Mouse (Mus musculus): ENCODE data around the gene Mdga1. TPM values are rescaled to one million over a fixed set of nuclear protein-coding genes. Genes with fewer than 3 reads are reported as not detected.
A peak's percentile ranks its signal among the peaks of the same experiment; 100 is the strongest.

Mdga1 gene
- polyA plus RNA-seq, 1 experiment from 2014 or later: 1.7 TPM

- H3K4me1 ChIP-seq (replicated peaks; ENCODE audit: control insufficient read depth, insufficient read depth, low read length): peaks cover 23% of the 10 kb centered on the region
Observed at GRCm38 (mm10) chr17:29890451-29891110, 79.3 kb downstream of the Mdga1 start.

GRCm38 (mm10) chr17:29888981-29889980 lies 80.6 kb downstream of the Mdga1 start:
- Histone ChIP-seq H3K4me3 (ENCODE audit: low read depth, low read length) (peak overlapping the region; percentile 61), H3K9me3 (ENCODE audit: control insufficient read depth, low read length) (peaks cover 2% of the 10 kb centered on the region; the same call in 1 of the 2 replicates), H3K27ac (ENCODE audit: low read depth) (no peak overlapping the region), H3K4me2 (ENCODE audit: low read length) (peak overlapping the region; percentile 69), H3K36me3 (ENCODE audit: control insufficient read depth, insufficient read depth, low read length) (no peaks in the 10 kb centered on the region), H3K27me3 (replicated peaks; ENCODE audit: control insufficient read depth, insufficient read depth, low read length) (peaks cover 50% of the 10 kb centered on the region), H3K9ac (ENCODE audit: low read length) (0 out of 2 replicates have a peak overlapping the region, but pooled peaks have one; percentile 1), H3K4me1 (replicated peaks; ENCODE audit: control insufficient read depth, insufficient read depth, low read length) (peaks cover 23% of the 10 kb centered on the region)
- DNase-seq (ENCODE audit: low spot score) (peak; percentile 80), ATAC-seq (replicated peaks; ENCODE audit: low FRiP score, low TSS enrichment, low read depth) (no peak; the same call in 1 of the 2 replicates)
- 2% methylated on average over 67 of the region's 67 CpGs for WGBS

More at GRCm38 (mm10) chr17:29890451-29891110, 79.3 kb downstream of the Mdga1 start:
- H3K36me3 ChIP-seq (ENCODE audit: control insufficient read depth, insufficient read depth, low read length): no peaks in the 10 kb centered on the region
- H3K9me3 ChIP-seq (ENCODE audit: control insufficient read depth, low read length): peaks cover 2% of the 10 kb centered on the region; the same call in 1 of the 2 replicates
- H3K4me2 ChIP-seq (ENCODE audit: low read length): no peak overlapping the region
- ATAC-seq (replicated peaks; ENCODE audit: low FRiP score, low TSS enrichment, low read depth) (no peak), DNase-seq (ENCODE audit: low spot score) (no peak)
- peaks cover 37% of the 10 kb centered on the region for H3K27me3 ChIP-seq (replicated peaks; ENCODE audit: control insufficient read depth, insufficient read depth, low read length)
- H3K9ac ChIP-seq (ENCODE audit: low read length): no peak overlapping the region
- H3K4me3 ChIP-seq (ENCODE audit: low read depth, low read length): no peak overlapping the region
- WGBS: 56% methylated on average over 7 of the region's 7 CpGs
- H3K27ac ChIP-seq (ENCODE audit: low read depth): no peak overlapping the region

GRCm38 (mm10) chr17:29887881-29888826 lies 81.7 kb downstream of the Mdga1 start:
- H3K4me2 ChIP-seq (ENCODE audit: low read length): peak overlapping the region; percentile 69
- under 1% methylated on average over 54 of the region's 93 CpGs for WGBS
- peak overlapping the region; percentile 61 for H3K4me3 ChIP-seq (ENCODE audit: low read depth, low read length)
- H3K9me3 ChIP-seq (ENCODE audit: control insufficient read depth, low read length): no peaks in the 10 kb centered on the region
- no peaks in the 10 kb centered on the region for H3K36me3 ChIP-seq (ENCODE audit: control insufficient read depth, insufficient read depth, low read length)
- DNase-seq (ENCODE audit: low spot score) (peak; percentile 80), ATAC-seq (replicated peaks; ENCODE audit: low FRiP score, low TSS enrichment, low read depth) (peak; percentile 44; the same call in 1 of the 2 replicates)
- peak overlapping the region; percentile 44 for H3K9ac ChIP-seq (ENCODE audit: low read length)
- H3K27ac ChIP-seq (ENCODE audit: low read depth): peak overlapping the region; percentile 54; the same call in 1 of the 2 replicates
- H3K4me1 ChIP-seq (replicated peaks; ENCODE audit: control insufficient read depth, insufficient read depth, low read length): peaks cover 23% of the 10 kb centered on the region
- H3K27me3 ChIP-seq (replicated peaks; ENCODE audit: control insufficient read depth, insufficient read depth, low read length): peaks cover 60% of the 10 kb centered on the region

GRCm38 (mm10) chr17:29887271-29887880 lies 82.5 kb downstream of the Mdga1 start:
- Histone ChIP-seq H3K27me3 (replicated peaks; ENCODE audit: control insufficient read depth, insufficient read depth, low read length) (peaks cover 60% of the 10 kb centered on the region), H3K4me3 (ENCODE audit: low read depth, low read length) (peak overlapping the region; percentile 61), H3K9me3 (ENCODE audit: control insufficient read depth, low read length) (no peaks in the 10 kb centered on the region), H3K4me2 (ENCODE audit: low read length) (peak overlapping the region; percentile 69), H3K4me1 (replicated peaks; ENCODE audit: control insufficient read depth, insufficient read depth, low read length) (peaks cover 23% of the 10 kb centered on the region), H3K9ac (ENCODE audit: low read length) (peak overlapping the region; percentile 44), H3K27ac (ENCODE audit: low read depth) (no peak overlapping the region), H3K36me3 (ENCODE audit: control insufficient read depth, insufficient read depth, low read length) (no peaks in the 10 kb centered on the region)
- peak; percentile 22 for ATAC-seq (replicated peaks; ENCODE audit: low FRiP score, low TSS enrichment, low read depth)
- WGBS: under 1% methylated on average over 57 of the region's 57 CpGs
- peak; percentile 88 for DNase-seq (ENCODE audit: low spot score)

- Histone ChIP-seq H3K36me3 (ENCODE audit: control insufficient read depth, insufficient read depth, low read length) (no peaks in the 10 kb centered on the region), H3K4me2 (ENCODE audit: low read length) (peak overlapping the region; percentile 69), H3K27ac (ENCODE audit: low read depth) (no peak overlapping the region), H3K9ac (ENCODE audit: low read length) (peak overlapping the region; percentile 44), H3K27me3 (replicated peaks; ENCODE audit: control insufficient read depth, insufficient read depth, low read length) (peaks cover 60% of the 10 kb centered on the region), H3K4me1 (replicated peaks; ENCODE audit: control insufficient read depth, insufficient read depth, low read length) (peaks cover 23% of the 10 kb centered on the region), H3K4me3 (ENCODE audit: low read depth, low read length) (peak overlapping the region; percentile 61), H3K9me3 (ENCODE audit: control insufficient read depth, low read length) (no peaks in the 10 kb centered on the region)
- DNase-seq (ENCODE audit: low spot score): peak; percentile 73
- no peak for ATAC-seq (replicated peaks; ENCODE audit: low FRiP score, low TSS enrichment, low read depth)
- WGBS: under 1% methylated on average over 34 of the region's 39 CpGs
Observed at GRCm38 (mm10) chr17:29886655-29887251, 83.1 kb downstream of the Mdga1 start.

GRCm38 (mm10) chr17:29886061-29886460 lies 83.8 kb downstream of the Mdga1 start:
- H3K27ac ChIP-seq (ENCODE audit: low read depth): no peak overlapping the region
- H3K4me2 ChIP-seq (ENCODE audit: low read length): peak overlapping the region; percentile 69
- no peaks in the 10 kb centered on the region for H3K36me3 ChIP-seq (ENCODE audit: control insufficient read depth, insufficient read depth, low read length)
- H3K4me1 ChIP-seq (replicated peaks; ENCODE audit: control insufficient read depth, insufficient read depth, low read length): peaks cover 23% of the 10 kb centered on the region
- no peaks in the 10 kb centered on the region for H3K9me3 ChIP-seq (ENCODE audit: control insufficient read depth, low read length)
- WGBS: 16% methylated on average over 4 of the region's 4 CpGs
- H3K4me3 ChIP-seq (ENCODE audit: low read depth, low read length): peak overlapping the region; percentile 61
- H3K27me3 ChIP-seq (replicated peaks; ENCODE audit: control insufficient read depth, insufficient read depth, low read length): peaks cover 58% of the 10 kb centered on the region
- no peak for DNase-seq (ENCODE audit: low spot score)
- H3K9ac ChIP-seq (ENCODE audit: low read length): peak overlapping the region; percentile 44
- no peak for ATAC-seq (replicated peaks; ENCODE audit: low FRiP score, low TSS enrichment, low read depth)

GRCm38 (mm10) chr17:29884596-29884995 lies 85.3 kb downstream of the Mdga1 start:
- DNase-seq (ENCODE audit: low spot score) (no peak), ATAC-seq (replicated peaks; ENCODE audit: low FRiP score, low TSS enrichment, low read depth) (no peak)
- Histone ChIP-seq H3K9me3 (ENCODE audit: control insufficient read depth, low read length) (no peaks in the 10 kb centered on the region), H3K4me1 (replicated peaks; ENCODE audit: control insufficient read depth, insufficient read depth, low read length) (peaks cover 17% of the 10 kb centered on the region), H3K9ac (ENCODE audit: low read length) (no peak overlapping the region), H3K27me3 (replicated peaks; ENCODE audit: control insufficient read depth, insufficient read depth, low read length) (peaks cover 44% of the 10 kb centered on the region), H3K36me3 (ENCODE audit: control insufficient read depth, insufficient read depth, low read length) (no peaks in the 10 kb centered on the region), H3K4me3 (ENCODE audit: low read depth, low read length) (no peak overlapping the region), H3K27ac (ENCODE audit: low read depth) (no peak overlapping the region), H3K4me2 (ENCODE audit: low read length) (no peak overlapping the region)
- WGBS: 67% methylated on average over 6 of the region's 6 CpGs

Measured in intestine, embryonic 14.5 days (tissue).